Mouse (Mus musculus): ENCODE data around the gene Ciita. TPM values are rescaled to one million over a fixed set of nuclear protein-coding genes. Genes with fewer than 3 reads are reported as not detected.
A peak's percentile ranks its signal among the peaks of the same experiment; 100 is the strongest.

The Ciita gene
- polyA plus RNA-seq (2016; fragmentation: Nextera tagmentation; extraction: Ambion mirVana) = 0.36 and 0.57 TPM in 2 replicates

DNA sequence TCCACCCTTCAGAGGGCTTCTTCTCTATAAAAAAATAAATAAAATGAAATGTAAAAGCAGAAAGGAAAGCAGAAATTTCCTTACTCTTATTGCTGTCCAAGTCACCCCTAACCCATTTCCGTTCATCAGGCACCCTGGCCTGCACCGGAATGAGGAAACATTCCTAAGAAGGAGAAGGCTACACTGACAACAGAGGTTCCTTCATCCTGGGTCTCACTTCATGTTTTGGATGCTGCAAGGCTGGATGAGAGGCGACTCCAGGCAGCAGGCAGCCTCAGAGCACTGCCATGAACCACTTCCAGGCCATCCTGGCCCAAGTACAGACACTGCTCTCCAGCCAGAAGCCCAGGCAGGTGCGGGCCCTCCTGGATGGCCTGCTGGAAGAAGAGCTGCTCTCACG, at the start of gene Ciita:
Ciita (plus strand) TSS at position 203 of the 400 bp plus-strand sequence.
- Histone ChIP-seq H3K27me3 (no peaks in the 10 kb centered on the region), H3K9me3 (no peaks in the 10 kb centered on the region), H3K4me3 (no peak within 1 kb of the TSS), H3K36me3 (no peaks in the 10 kb centered on the region), H3K4me1 (no peaks in the 10 kb centered on the region), H3K9ac (no peak within 1 kb of the TSS), H3K27ac (no peak within 1 kb of the TSS), H3K4me2 (replicated peaks) (no peak within 1 kb of the TSS)
- ATAC-seq (ENCODE audit: insufficient number of reproducible peaks, insufficient read depth, low FRiP score, low TSS enrichment) = no peak
- WGBS = 75% methylated on average over 5 of the region's 5 CpGs

DNA sequence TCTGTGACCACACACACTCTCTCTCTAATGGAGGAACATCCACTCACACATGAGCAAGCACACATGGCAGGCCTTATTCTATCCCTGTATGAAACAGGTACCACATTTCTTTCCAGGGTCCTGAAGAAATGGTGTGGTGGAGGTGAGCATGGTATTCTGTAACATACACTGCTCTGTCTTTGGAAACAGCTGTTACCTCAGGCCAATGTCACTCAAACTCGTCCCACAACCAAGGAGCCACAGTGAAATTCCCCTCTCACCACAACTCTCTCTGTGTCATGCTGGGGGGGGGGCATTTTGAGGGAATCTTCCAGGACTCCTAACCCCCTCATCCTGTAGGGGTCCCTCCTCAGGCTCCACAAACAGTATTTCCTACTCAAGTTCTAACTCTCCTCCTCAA, 47.9 kb upstream of the Ciita start:
- Histone ChIP-seq H3K27me3 (no peaks in the 10 kb centered on the region), H3K9ac (no peak overlapping the region), H3K27ac (no peak overlapping the region), H3K36me3 (peaks cover 6% of the 10 kb centered on the region), H3K4me1 (no peaks in the 10 kb centered on the region), H3K9me3 (no peaks in the 10 kb centered on the region), H3K4me2 (replicated peaks) (no peak overlapping the region), H3K4me3 (no peak overlapping the region)
- WGBS = 79% methylated on average over 1 of the region's 1 CpGs
- no peak for ATAC-seq (ENCODE audit: insufficient number of reproducible peaks, insufficient read depth, low FRiP score, low TSS enrichment)

DNA sequence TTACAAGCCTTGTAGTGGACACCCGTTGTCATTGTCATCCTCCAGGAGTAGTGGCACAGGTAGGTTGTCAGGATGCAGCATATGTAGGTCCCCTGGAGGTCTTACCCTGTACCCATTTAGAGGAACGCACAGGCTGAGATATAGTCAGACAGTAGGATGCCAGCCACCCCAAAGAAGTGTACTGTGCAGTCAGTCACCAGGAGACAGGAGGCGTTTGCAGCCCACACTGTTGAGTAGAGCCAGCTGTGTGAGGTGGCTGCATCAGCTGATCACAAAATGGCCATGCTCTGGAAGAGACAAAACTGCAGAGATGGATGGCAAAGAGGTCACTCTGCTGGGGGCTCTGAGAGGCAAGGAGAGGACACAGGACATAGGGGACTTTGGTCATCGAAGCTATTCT, 47.5 kb upstream of the Ciita start:
- Histone ChIP-seq H3K36me3 (peaks cover 2% of the 10 kb centered on the region), H3K4me2 (replicated peaks) (no peak overlapping the region), H3K27ac (no peak overlapping the region), H3K4me3 (no peak overlapping the region), H3K9ac (no peak overlapping the region), H3K4me1 (no peaks in the 10 kb centered on the region), H3K27me3 (no peaks in the 10 kb centered on the region), H3K9me3 (no peaks in the 10 kb centered on the region)
- ATAC-seq (ENCODE audit: insufficient number of reproducible peaks, insufficient read depth, low FRiP score, low TSS enrichment) = no peak
- WGBS = 83% methylated on average over 4 of the region's 4 CpGs

DNA sequence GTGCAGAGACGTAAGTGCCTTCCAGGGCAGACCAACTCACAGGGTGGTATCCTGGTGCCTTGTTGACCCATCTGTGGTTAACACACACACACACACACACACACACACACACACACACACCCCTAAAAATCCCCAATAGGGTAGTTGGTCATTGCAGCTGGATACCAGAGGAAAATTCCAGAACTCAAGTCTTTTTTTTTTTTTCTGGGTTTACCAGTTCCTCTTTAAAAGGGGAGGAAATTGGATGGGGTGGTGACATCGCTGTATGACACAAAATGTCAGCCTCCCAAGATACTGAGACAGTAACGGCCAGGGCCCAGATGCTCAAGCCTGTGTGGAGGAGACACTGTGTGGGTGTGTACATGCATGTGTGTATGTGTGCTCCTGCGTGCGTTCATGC, 46.5 kb upstream of the Ciita start:
- WGBS = 85% methylated on average over 5 of the region's 5 CpGs
- H3K36me3 ChIP-seq = 0 out of 2 replicates have a peak, but pooled peaks cover 3% of the 10 kb centered on the region
- H3K4me2 ChIP-seq (replicated peaks) = no peak overlapping the region
- H3K4me1 ChIP-seq = no peaks in the 10 kb centered on the region
- H3K27me3 ChIP-seq = no peaks in the 10 kb centered on the region
- H3K27ac ChIP-seq = no peak overlapping the region
- H3K9me3 ChIP-seq = no peaks in the 10 kb centered on the region
- H3K9ac ChIP-seq = no peak overlapping the region
- ATAC-seq (ENCODE audit: insufficient number of reproducible peaks, insufficient read depth, low FRiP score, low TSS enrichment) = no peak
- no peak overlapping the region for H3K4me3 ChIP-seq

DNA sequence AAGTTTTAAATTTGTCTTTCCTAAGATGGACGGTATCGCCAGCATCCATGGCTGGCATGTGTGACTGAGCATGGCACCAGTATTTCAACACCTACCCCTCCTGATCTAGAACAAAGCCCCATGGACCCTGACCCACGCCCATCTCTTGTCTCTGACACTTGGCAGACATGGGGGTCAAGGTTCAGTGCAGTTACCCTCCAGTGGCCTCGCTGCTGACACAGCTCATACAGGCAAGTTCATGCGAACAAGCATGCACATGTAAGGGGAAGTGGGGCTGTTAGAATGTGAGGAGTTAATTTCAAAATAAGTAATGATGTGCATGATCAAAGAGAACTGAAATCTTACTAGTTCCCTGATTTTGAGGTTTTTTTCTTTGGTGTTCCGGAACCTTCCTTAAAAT, 43.7 kb upstream of the Ciita start:
- WGBS = 73% methylated on average over 6 of the region's 6 CpGs
- no peak overlapping the region for H3K27ac ChIP-seq
- H3K9me3 ChIP-seq = no peaks in the 10 kb centered on the region
- ATAC-seq (ENCODE audit: insufficient number of reproducible peaks, insufficient read depth, low FRiP score, low TSS enrichment) = no peak
- no peak overlapping the region for H3K4me2 ChIP-seq (replicated peaks)
- 0 out of 2 replicates have a peak, but pooled peaks cover 7% of the 10 kb centered on the region for H3K36me3 ChIP-seq
- no peak overlapping the region for H3K4me3 ChIP-seq
- H3K9ac ChIP-seq = no peak overlapping the region
- H3K4me1 ChIP-seq = no peaks in the 10 kb centered on the region
- H3K27me3 ChIP-seq = no peaks in the 10 kb centered on the region

DNA sequence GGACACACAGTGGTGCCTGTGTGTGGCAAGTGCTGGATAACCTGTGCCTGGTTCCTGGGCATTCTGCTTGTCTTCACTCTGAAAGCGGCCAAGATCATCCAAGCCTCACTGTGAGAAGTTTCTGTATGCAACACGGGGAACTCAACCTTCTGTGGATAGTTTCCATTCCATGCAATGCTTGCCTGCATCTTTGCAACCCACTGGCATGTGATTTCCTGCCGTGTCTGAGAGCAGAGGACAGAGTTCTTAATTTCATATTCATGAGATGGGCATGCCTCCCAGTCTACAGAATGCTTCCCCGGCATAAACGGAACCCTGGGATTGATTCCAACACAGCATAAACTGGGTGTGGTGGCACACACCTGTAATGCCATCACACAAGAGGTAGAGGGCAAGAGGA, 41.8 kb upstream of the Ciita start:
- H3K27ac ChIP-seq = no peak overlapping the region
- H3K9ac ChIP-seq = no peak overlapping the region
- no peak overlapping the region for H3K4me3 ChIP-seq
- H3K9me3 ChIP-seq = no peaks in the 10 kb centered on the region
- H3K36me3 ChIP-seq = 0 out of 2 replicates have a peak, but pooled peaks cover 7% of the 10 kb centered on the region
- no peak overlapping the region for H3K4me2 ChIP-seq (replicated peaks)
- ATAC-seq (ENCODE audit: insufficient number of reproducible peaks, insufficient read depth, low FRiP score, low TSS enrichment) = no peak
- H3K27me3 ChIP-seq = no peaks in the 10 kb centered on the region
- whole genome bisulfite sequencing = 87% methylated on average over 5 of the region's 5 CpGs
- no peaks in the 10 kb centered on the region for H3K4me1 ChIP-seq

DNA sequence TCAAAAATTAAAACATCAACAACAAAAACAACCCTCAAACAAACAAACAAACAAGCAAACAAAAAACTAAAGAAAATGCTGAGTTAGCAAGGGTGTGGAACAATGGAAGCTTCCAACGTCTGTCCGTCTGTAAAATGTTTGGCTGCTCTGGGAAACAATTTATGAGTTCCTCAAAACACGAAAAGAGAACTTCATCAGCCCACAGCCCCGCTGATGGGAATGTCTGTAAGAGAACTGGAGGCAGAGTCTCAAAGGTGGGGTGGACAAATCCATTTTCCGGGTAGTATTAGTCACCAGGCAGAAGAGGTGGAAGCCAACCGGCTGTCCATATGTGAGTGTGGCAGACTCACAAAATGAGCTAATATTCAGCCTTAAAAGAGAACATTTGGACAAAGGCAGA, 38.5 kb upstream of the Ciita start:
- H3K27ac ChIP-seq = no peak overlapping the region
- H3K27me3 ChIP-seq = no peaks in the 10 kb centered on the region
- 0 out of 2 replicates have a peak, but pooled peaks cover 7% of the 10 kb centered on the region for H3K36me3 ChIP-seq
- peaks cover 7% of the 10 kb centered on the region for H3K4me1 ChIP-seq
- WGBS = 86% methylated on average over 6 of the region's 6 CpGs
- no peaks in the 10 kb centered on the region for H3K9me3 ChIP-seq
- no peak for ATAC-seq (ENCODE audit: insufficient number of reproducible peaks, insufficient read depth, low FRiP score, low TSS enrichment)
- no peak overlapping the region for H3K9ac ChIP-seq
- no peak overlapping the region for H3K4me3 ChIP-seq
- H3K4me2 ChIP-seq (replicated peaks) = no peak overlapping the region

DNA sequence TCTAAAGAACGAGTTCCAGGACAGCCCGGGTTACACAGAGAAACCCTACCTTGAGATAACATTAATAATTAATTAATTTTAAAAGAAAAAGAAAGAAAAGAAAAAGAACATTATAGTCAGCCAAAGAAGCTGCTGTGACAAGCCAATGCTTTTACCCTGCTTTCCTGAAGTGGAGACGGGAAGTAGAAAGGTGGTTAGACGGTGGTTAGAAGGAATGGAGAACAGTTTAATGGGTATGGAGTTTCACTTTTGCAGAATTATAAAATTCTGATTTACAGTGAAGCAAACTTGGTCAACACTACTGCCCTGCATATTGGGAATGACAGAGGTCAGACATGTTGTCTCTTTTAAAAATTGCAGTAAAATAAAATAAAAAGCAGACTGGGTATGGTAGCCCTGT, 38.1 kb upstream of the Ciita start:
- ATAC-seq (ENCODE audit: insufficient number of reproducible peaks, insufficient read depth, low FRiP score, low TSS enrichment) = no peak
- Histone ChIP-seq H3K4me1 (peaks cover 11% of the 10 kb centered on the region), H3K4me2 (replicated peaks) (no peak overlapping the region), H3K27ac (no peak overlapping the region), H3K27me3 (no peaks in the 10 kb centered on the region), H3K9ac (no peak overlapping the region), H3K36me3 (0 out of 2 replicates have a peak, but pooled peaks cover 7% of the 10 kb centered on the region), H3K4me3 (no peak overlapping the region), H3K9me3 (no peaks in the 10 kb centered on the region)
- 83% methylated on average over 4 of the region's 4 CpGs for WGBS

DNA sequence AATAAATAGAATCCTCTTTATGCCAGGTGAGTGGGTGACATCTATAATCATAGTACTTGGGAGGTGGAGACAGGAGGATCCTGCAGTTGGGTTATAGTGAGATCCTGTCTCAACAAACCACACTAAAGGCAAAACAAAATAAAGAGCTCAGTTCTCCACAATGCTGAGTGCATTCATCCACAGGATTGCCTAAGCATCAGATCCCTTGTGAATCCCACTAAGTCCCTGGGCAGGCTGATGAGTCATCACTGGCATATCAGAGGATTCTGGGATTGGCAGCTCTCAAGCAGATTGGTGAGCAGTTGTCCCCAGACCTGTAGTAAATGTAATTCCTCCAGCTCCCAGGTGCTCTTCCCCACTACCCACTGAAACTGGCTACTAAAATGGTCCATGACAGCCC, 36.1 kb upstream of the Ciita start:
- Histone ChIP-seq H3K4me3 (no peak overlapping the region), H3K4me2 (replicated peaks) (no peak overlapping the region), H3K36me3 (no peaks in the 10 kb centered on the region), H3K9me3 (no peaks in the 10 kb centered on the region), H3K27me3 (no peaks in the 10 kb centered on the region), H3K9ac (no peak overlapping the region), H3K27ac (no peak overlapping the region), H3K4me1 (peaks cover 19% of the 10 kb centered on the region)
- ATAC-seq (ENCODE audit: insufficient number of reproducible peaks, insufficient read depth, low FRiP score, low TSS enrichment) = no peak

DNA sequence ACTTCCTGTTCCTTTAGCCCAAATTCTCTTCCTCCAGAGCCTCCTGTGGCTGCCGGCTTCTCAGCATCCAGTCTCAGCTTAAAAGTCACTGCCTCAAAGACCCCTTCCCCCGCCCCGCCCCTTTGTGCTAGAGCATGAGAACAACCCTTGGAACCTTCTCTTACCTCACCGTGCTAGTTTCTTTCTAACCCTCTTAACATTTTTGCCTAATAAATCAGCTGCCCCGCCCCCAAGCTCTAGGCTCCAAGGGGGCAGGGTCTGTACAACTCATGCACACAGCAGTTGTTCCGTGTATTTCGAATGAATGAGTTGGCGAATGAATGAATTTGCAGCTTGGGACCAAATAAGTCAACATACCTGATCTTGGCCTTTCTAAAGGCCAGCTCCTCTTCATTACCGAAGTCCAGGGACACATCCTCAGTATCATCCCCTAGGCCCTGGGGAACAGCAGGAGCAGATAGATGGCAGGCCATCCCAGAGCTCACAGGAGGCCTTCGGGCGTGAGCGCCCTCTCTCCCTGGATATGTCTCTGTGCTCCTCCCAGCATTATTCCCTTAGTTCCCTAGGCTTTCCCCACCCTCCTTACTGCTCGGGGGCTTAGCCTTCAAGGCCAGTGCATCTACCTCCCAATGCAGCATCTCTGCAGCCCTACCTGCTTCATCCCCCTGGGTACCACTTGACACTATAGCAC, 33.1 kb upstream of the Ciita start:
- Histone ChIP-seq H3K4me1 (peaks cover 19% of the 10 kb centered on the region), H3K27ac (peak overlapping the region; percentile 77), H3K4me2 (replicated peaks) (peak overlapping the region; percentile 72), H3K4me3 (peak overlapping the region; percentile 57), H3K27me3 (no peaks in the 10 kb centered on the region), H3K9ac (peak overlapping the region; percentile 57), H3K9me3 (no peaks in the 10 kb centered on the region), H3K36me3 (no peaks in the 10 kb centered on the region)
- 17% methylated on average over 13 of the region's 13 CpGs for WGBS
- peak; percentile 39 for ATAC-seq (ENCODE audit: insufficient number of reproducible peaks, insufficient read depth, low FRiP score, low TSS enrichment)

DNA sequence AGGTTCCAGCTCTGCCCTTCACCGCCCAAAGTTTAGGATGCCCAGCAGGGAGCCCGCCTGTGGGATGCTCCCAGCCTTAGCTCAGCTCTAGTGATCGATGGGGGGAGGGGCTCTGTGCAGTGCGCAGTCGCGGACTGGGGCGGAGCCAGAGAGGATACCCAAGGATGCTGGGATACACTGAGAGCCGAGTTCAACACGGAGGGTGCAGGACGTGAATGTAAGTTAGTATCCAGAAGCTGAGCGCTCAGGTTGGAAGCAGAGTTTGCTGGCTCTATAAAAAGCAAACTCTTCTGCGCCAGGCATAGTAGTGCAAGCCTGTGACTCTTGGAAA, 32.6 kb upstream of the Ciita start, which contains the start of gene Tvp23a:
Tvp23a (minus strand) TSS at position 99 of the 331 bp plus-strand sequence.
- Histone ChIP-seq H3K36me3 (no peaks in the 10 kb centered on the region), H3K9ac (peak within 1 kb of the TSS; percentile 58), H3K4me1 (peaks cover 19% of the 10 kb centered on the region), H3K9me3 (no peaks in the 10 kb centered on the region), H3K4me2 (replicated peaks) (peak within 1 kb of the TSS; percentile 72), H3K4me3 (peak within 1 kb of the TSS; percentile 57), H3K27ac (peak within 1 kb of the TSS; percentile 77), H3K27me3 (no peaks in the 10 kb centered on the region)
- peak; percentile 95 for ATAC-seq (ENCODE audit: insufficient number of reproducible peaks, insufficient read depth, low FRiP score, low TSS enrichment)
- WGBS = under 1% methylated on average over 12 of the region's 12 CpGs

DNA sequence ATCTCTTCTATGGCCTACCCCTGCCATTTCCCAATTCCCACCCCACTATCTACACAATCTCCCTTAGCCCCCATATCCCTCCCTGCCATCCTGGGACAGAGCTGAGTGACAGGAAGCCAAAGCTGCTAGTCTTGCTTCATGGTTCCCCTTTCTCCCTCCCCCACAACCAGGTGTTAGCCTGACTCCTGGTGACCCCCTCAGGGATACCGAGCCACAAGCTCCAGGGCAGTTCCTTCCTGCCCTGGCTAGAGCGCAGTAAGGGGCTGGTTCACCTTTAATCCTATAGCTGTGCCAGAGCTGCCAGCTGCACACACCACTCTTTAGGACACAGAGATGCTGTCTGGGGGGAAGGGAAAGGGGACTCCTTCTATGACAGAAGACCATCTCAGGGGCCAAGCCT, 32.1 kb upstream of the Ciita start:
- ATAC-seq (ENCODE audit: insufficient number of reproducible peaks, insufficient read depth, low FRiP score, low TSS enrichment) = no peak
- Histone ChIP-seq H3K27ac (0 out of 2 replicates have a peak overlapping the region, but pooled peaks have one; percentile 77), H3K9me3 (no peaks in the 10 kb centered on the region), H3K9ac (peak overlapping the region; percentile 58), H3K4me3 (peak overlapping the region; percentile 57), H3K4me1 (peaks cover 19% of the 10 kb centered on the region), H3K36me3 (no peaks in the 10 kb centered on the region), H3K27me3 (no peaks in the 10 kb centered on the region), H3K4me2 (replicated peaks) (peak overlapping the region; percentile 72)
- 43% methylated on average over 2 of the region's 2 CpGs for WGBS
